Mouse (Mus musculus) MEL (cell line): Measurements from ENCODE around the gene Ccnyl1. TPM values are rescaled to one million over a fixed set of nuclear protein-coding genes. Genes with fewer than 3 reads are reported as not detected.
A peak's percentile ranks its signal among the peaks of the same experiment; 100 is the strongest.

Experiments used
- DNase-seq: peaks from one replicate; pipeline ENCODE4 v3.0.0; 2011; ENCODE audit warnings: low read depth, low spot score
- H3K27ac ChIP-seq: 2 replicates; pipeline ENCODE4 v1.5.1; 2012; ENCODE audit warnings: low read depth, mild to moderate bottlenecking, control low read depth, low read length, moderate library complexity; ENCODE audit not compliant: control insufficient read depth
- H3K27me3 ChIP-seq, 2 experiments: fragments of 150-350 bp in 1 of 2; sonication (generic) in 1 of 2; 2 replicates each; pipeline ENCODE4 v1.6.1; 2012; ENCODE audit warnings: low read length in 2 of 2, mild to moderate bottlenecking in 2 of 2, improper control_type of control experiment in 1 of 2, moderate library complexity in 1 of 2; ENCODE audit not compliant: insufficient read depth in 2 of 2, control insufficient read depth in 1 of 2
- H3K36me3 ChIP-seq, 2 experiments: 2 replicates each; pipeline ENCODE4 v1.6.1; 2012 to 2014; ENCODE audit warnings: low read length in 2 of 2, improper control_type of control experiment in 1 of 2, inconsistent platforms in 1 of 2, mild to moderate bottlenecking in 1 of 2; ENCODE audit not compliant: insufficient read depth in 2 of 2, control insufficient read depth in 1 of 2
- H3K4me1 ChIP-seq, 2 experiments: fragments of 150-350 bp in 1 of 2; sonication (generic) in 1 of 2; 2 replicates each; pipeline ENCODE4 v1.6.1; 2012; ENCODE audit warnings: low read length in 2 of 2, improper control_type of control experiment in 1 of 2, mild to moderate bottlenecking in 1 of 2; ENCODE audit not compliant: insufficient read depth in 2 of 2, control insufficient read depth in 1 of 2
- H3K4me3 ChIP-seq, 2 experiments: fragments of 150-350 bp in 1 of 2; sonication (generic) in 1 of 2; 2 replicates each; pipeline ENCODE4 v1.5.1; 2012; ENCODE audit warnings: low read depth in 2 of 2, low read length in 2 of 2, mild to moderate bottlenecking in 2 of 2, moderate library complexity in 2 of 2, control low read depth in 1 of 2, improper control_type of control experiment in 1 of 2; ENCODE audit not compliant: control insufficient read depth in 1 of 2, insufficient read depth in 1 of 2
- H3K79me2 ChIP-seq: 2 replicates; pipeline ENCODE4 v1.6.1; 2012; ENCODE audit warnings: mild to moderate bottlenecking, low read length, moderate library complexity; ENCODE audit not compliant: control insufficient read depth, poor library complexity, insufficient read depth
- H3K9ac ChIP-seq: 2 replicates; pipeline ENCODE4 v1.6.1; 2012; ENCODE audit warnings: low read depth, mild to moderate bottlenecking, control low read depth, low read length, moderate library complexity; ENCODE audit not compliant: control insufficient read depth, poor library complexity, severe bottlenecking
- H3K9me3 ChIP-seq: fragments of 150-350 bp; sonication (generic); replicated peaks from 2 replicates; pipeline ENCODE4 v1.6.1; 2012; ENCODE audit warnings: mild to moderate bottlenecking, low read length, improper control_type of control experiment, moderate library complexity; ENCODE audit not compliant: insufficient read depth
- BHLHE40 ChIP-seq: IDR thresholded peaks from 2 replicates; pipeline ENCODE4 v1.6.1; 2012; ENCODE audit warnings: low read depth, mild to moderate bottlenecking, inconsistent platforms, low read length, improper control_type of control experiment, borderline replicate concordance
- CHD1 ChIP-seq: IDR thresholded peaks from 2 replicates; pipeline ENCODE4 v1.6.1; 2012; ENCODE audit warnings: low read depth, mild to moderate bottlenecking, inconsistent platforms, low read length, improper control_type of control experiment
- CHD2 ChIP-seq: IDR thresholded peaks from 2 replicates; pipeline ENCODE4 v1.6.1; 2011; ENCODE audit warnings: low read length, improper control_type of control experiment
- CTCF ChIP-seq, 3 experiments: IDR thresholded peaks in 2 of 3; conservative IDR thresholded peaks in 1 of 3; 2 replicates each; pipeline ENCODE4 v1.5.1; 2011 to 2012; ENCODE audit warnings: low read length in 3 of 3, low read depth in 2 of 3, mild to moderate bottlenecking in 2 of 3, improper control_type of control experiment in 1 of 3, inconsistent platforms in 1 of 3, mixed read lengths in 1 of 3, moderate library complexity in 1 of 3; ENCODE audit not compliant: control insufficient read depth in 1 of 3, insufficient read depth in 1 of 3, poor library complexity in 1 of 3, severe bottlenecking in 1 of 3
- E2F4 ChIP-seq: IDR thresholded peaks from 2 replicates; pipeline ENCODE4 v1.6.1; 2011; ENCODE audit warnings: low read depth, low read length, improper control_type of control experiment, borderline replicate concordance
- ELF1 ChIP-seq: IDR thresholded peaks from 2 replicates; pipeline ENCODE4 v1.6.1; 2014; ENCODE audit warnings: low read depth, mild to moderate bottlenecking, inconsistent platforms, low read length, improper control_type of control experiment, moderate library complexity
- EP300 ChIP-seq, 2 experiments: IDR thresholded peaks; 2 replicates each; pipeline ENCODE4 v1.6.1; 2011; ENCODE audit warnings: improper control_type of control experiment in 2 of 2, low read length in 2 of 2, low read depth in 1 of 2, mild to moderate bottlenecking in 1 of 2
- ETS1 ChIP-seq: IDR thresholded peaks from 2 replicates; pipeline ENCODE4 v1.6.1; 2012; ENCODE audit warnings: low read depth, mild to moderate bottlenecking, inconsistent platforms, low read length, improper control_type of control experiment, moderate library complexity
- GABPA ChIP-seq: IDR thresholded peaks from 2 replicates; pipeline ENCODE4 v1.6.1; 2012; ENCODE audit warnings: low read depth, mild to moderate bottlenecking, inconsistent platforms, low read length, improper control_type of control experiment, moderate library complexity
- GATA1 ChIP-seq: IDR thresholded peaks from 2 replicates; pipeline ENCODE4 v1.6.1; 2011; ENCODE audit warnings: low read depth, low read length, improper control_type of control experiment
- HCFC1 ChIP-seq: IDR thresholded peaks from 2 replicates; pipeline ENCODE4 v1.6.1; 2012; ENCODE audit warnings: low read depth, mild to moderate bottlenecking, inconsistent platforms, low read length, improper control_type of control experiment, moderate library complexity
- JUND ChIP-seq: IDR thresholded peaks from 2 replicates; pipeline ENCODE4 v1.6.1; 2011; ENCODE audit warnings: low read depth, mild to moderate bottlenecking, improper control_type of control experiment, low read length
- KAT2A ChIP-seq: conservative IDR thresholded peaks from 2 replicates; pipeline ENCODE4 v1.6.1; 2012; ENCODE audit warnings: low read depth, low read length, improper control_type of control experiment, inconsistent platforms
- MAFK ChIP-seq: IDR thresholded peaks from 2 replicates; pipeline ENCODE4 v1.6.1; 2011; ENCODE audit warnings: low read depth, mild to moderate bottlenecking, low read length, improper control_type of control experiment, borderline replicate concordance
- MAX ChIP-seq: IDR thresholded peaks from 2 replicates; pipeline ENCODE4 v1.6.1; 2011; ENCODE audit warnings: low read length, improper control_type of control experiment
- MAZ ChIP-seq: IDR thresholded peaks from 2 replicates; pipeline ENCODE4 v1.6.1; 2012; ENCODE audit warnings: low read depth, mild to moderate bottlenecking, inconsistent platforms, low read length, improper control_type of control experiment
- MEF2A ChIP-seq: IDR thresholded peaks from 2 replicates; pipeline ENCODE4 v1.6.1; 2014; ENCODE audit warnings: low read depth, mild to moderate bottlenecking, inconsistent platforms, low read length, improper control_type of control experiment; ENCODE audit not compliant: poor library complexity, insufficient replicate concordance, severe bottlenecking; ENCODE audit errors: extremely low read depth
- MXI1 ChIP-seq: IDR thresholded peaks from 2 replicates; pipeline ENCODE4 v1.6.1; 2011; ENCODE audit warnings: mild to moderate bottlenecking, low read depth, low read length, improper control_type of control experiment
- MYB ChIP-seq: IDR thresholded peaks from 2 replicates; pipeline ENCODE4 v1.6.1; 2011; ENCODE audit warnings: mild to moderate bottlenecking, low read depth, low read length, improper control_type of control experiment
- MYC ChIP-seq: IDR thresholded peaks from 2 replicates; pipeline ENCODE4 v1.6.1; 2011; ENCODE audit warnings: low read depth, mild to moderate bottlenecking, low read length, improper control_type of control experiment, moderate library complexity
- NELFE ChIP-seq: IDR thresholded peaks from 2 replicates; pipeline ENCODE4 v1.6.1; 2011; ENCODE audit warnings: low read depth, low read length, improper control_type of control experiment
- POLR2AphosphoS2 ChIP-seq: IDR thresholded peaks from 2 replicates; pipeline ENCODE4 v1.6.1; 2011; ENCODE audit warnings: low read length, improper control_type of control experiment
- POLR2AphosphoS5 ChIP-seq: IDR thresholded peaks from 2 replicates; pipeline ENCODE4 v1.6.1; 2012; ENCODE audit warnings: low read depth, borderline replicate concordance, mild to moderate bottlenecking, inconsistent platforms, low read length, moderate library complexity, mixed read lengths
- RAD21 ChIP-seq: IDR thresholded peaks from 2 replicates; pipeline ENCODE4 v1.6.1; 2011; ENCODE audit warnings: mild to moderate bottlenecking, low read depth, low read length, improper control_type of control experiment
- RCOR1 ChIP-seq: IDR thresholded peaks from 2 replicates; pipeline ENCODE4 v1.6.1; 2012; ENCODE audit warnings: low read depth, mild to moderate bottlenecking, inconsistent platforms, low read length, improper control_type of control experiment
- SIN3A ChIP-seq: IDR thresholded peaks from 2 replicates; pipeline ENCODE4 v1.6.1; 2012; ENCODE audit warnings: low read length, improper control_type of control experiment, inconsistent platforms
- SMC3 ChIP-seq: IDR thresholded peaks from 2 replicates; pipeline ENCODE4 v1.6.1; 2011; ENCODE audit warnings: low read depth, low read length, improper control_type of control experiment
- TAL1 ChIP-seq: IDR thresholded peaks from 2 replicates; pipeline ENCODE4 v1.6.1; 2012; ENCODE audit warnings: mild to moderate bottlenecking, inconsistent platforms, low read length, moderate library complexity, mixed read lengths
- TBP ChIP-seq: IDR thresholded peaks from 2 replicates; pipeline ENCODE4 v1.8.0; 2011; ENCODE audit warnings: low read depth, low read length, improper control_type of control experiment
- TCF12 ChIP-seq: IDR thresholded peaks from 2 replicates; pipeline ENCODE4 v1.6.1; 2014; ENCODE audit warnings: low read depth, mild to moderate bottlenecking, inconsistent platforms, low read length, improper control_type of control experiment, moderate library complexity
- UBTF ChIP-seq: IDR thresholded peaks from 2 replicates; pipeline ENCODE4 v1.6.1; 2012; ENCODE audit warnings: low read depth, mild to moderate bottlenecking, inconsistent platforms, low read length, improper control_type of control experiment, moderate library complexity, borderline replicate concordance; ENCODE audit not compliant: insufficient read depth
- USF1 ChIP-seq: IDR thresholded peaks from 2 replicates; pipeline ENCODE4 v1.6.1; 2014; ENCODE audit warnings: low read depth, mild to moderate bottlenecking, inconsistent platforms, low read length, improper control_type of control experiment, moderate library complexity
- USF2 ChIP-seq, 2 experiments: IDR thresholded peaks; 2 replicates each; pipeline ENCODE4 v1.6.1; 2011 to 2012; ENCODE audit warnings: improper control_type of control experiment in 2 of 2, low read length in 2 of 2, borderline replicate concordance in 1 of 2, inconsistent platforms in 1 of 2, low read depth in 1 of 2, mild to moderate bottlenecking in 1 of 2; ENCODE audit not compliant: insufficient read depth in 1 of 2
- ZC3H11A ChIP-seq: IDR thresholded peaks from 2 replicates; pipeline ENCODE4 v1.6.1; 2012; ENCODE audit warnings: low read depth, mild to moderate bottlenecking, inconsistent platforms, low read length, improper control_type of control experiment
- ZKSCAN1 ChIP-seq: IDR thresholded peaks from 2 replicates; pipeline ENCODE4 v1.6.1; 2012; ENCODE audit warnings: low read depth, mild to moderate bottlenecking, inconsistent platforms, low read length, improper control_type of control experiment, moderate library complexity
- ZMIZ1 ChIP-seq: IDR thresholded peaks from 2 replicates; pipeline ENCODE4 v1.6.1; 2012; ENCODE audit warnings: low read depth, mild to moderate bottlenecking, inconsistent platforms, low read length, improper control_type of control experiment, moderate library complexity
- ZNF384 ChIP-seq: IDR thresholded peaks from 2 replicates; pipeline ENCODE4 v1.6.1; 2012; ENCODE audit warnings: low read depth, mild to moderate bottlenecking, inconsistent platforms, low read length, improper control_type of control experiment
- polyA plus RNA-seq, 2 experiments: library from polyadenylated mRNA; stranded (reverse) in 1 of 2; unstranded in 1 of 2; fragments of >175 nt in 1 of 2; fragments of >200 nt in 1 of 2; gene quantifications; 2 replicates each; pipeline versions ENCODE4 v1.2.1 to v1.2.4; 2012; ENCODE audit warnings: low replicate concordance in 2 of 2, low read depth in 1 of 2; ENCODE audit not compliant: insufficient read length in 2 of 2, insufficient read depth in 1 of 2, missing spikeins in 1 of 2
- total RNA-seq: library from RNA; depleted of rRNA; stranded (reverse); fragments of 300-350 nt; gene quantifications from 2 replicates; pipeline ENCODE4 v1.2.3, GENCODE M21; 2012

Gene Ccnyl1
- total and polyA plus RNA-seq, 3 experiments = 3.0 to 18.1 TPM; not detected in 1

GRCm38 (mm10) chr1:64737502-64738179 lies 47.4 kb downstream of the Ccnyl1 start, which contains the start of gene Fzd5:
Gene Fzd5, minus strand, starts transcription at chr1:64737751.
- Histone ChIP-seq H3K36me3 (peaks cover 0 to 13% of the 10 kb centered on the region in 2 experiments; a peak in 2 of 4 replicates), H3K27me3 (no peaks in the 10 kb centered on the region), H3K27ac (peak within 1 kb of the TSS; percentile 35), H3K4me1 (peaks cover 6 to 21% of the 10 kb centered on the region in 2 experiments), H3K79me2 (no peaks in the 10 kb centered on the region; the same call in 1 of the 2 replicates), H3K9me3 (no peaks in the 10 kb centered on the region), H3K9ac (peak within 1 kb of the TSS; percentile 78), H3K4me3 (peak within 1 kb of the TSS; percentile 73 to 92)
- peak; percentile 96 for DNase-seq
- TF ChIP-seq POLR2AphosphoS5 = no peak
- TF ChIP-seq CHD2 = no peak
- TF ChIP-seq SIN3A = no peak
- TF ChIP-seq USF1 = peak; percentile 38; the same call in 1 of the 2 replicates
- no peak for TF ChIP-seq UBTF
- TF ChIP-seq BHLHE40 = no peak
- no peak for TF ChIP-seq ETS1
- TF ChIP-seq CTCF (IDR thresholded peaks at IDR 0.05 in 2 of 3, conservative IDR thresholded peaks at IDR 0.05 in 1 of 3; ENCODE audit: control insufficient read depth in 1 of 3, insufficient read depth in 1 of 3, low read depth in 2 of 3, low read length in 3 of 3, poor library complexity in 1 of 3, severe bottlenecking in 1 of 3) = peak in 2 of 3 experiments; percentile 31 to 41; a peak in 4 of 6 replicates
- no peak for TF ChIP-seq MAFK
- TF ChIP-seq JUND = no peak
- no peak for TF ChIP-seq ZNF384
- no peak for TF ChIP-seq MAX
- TF ChIP-seq MEF2A = no peak
- TF ChIP-seq RCOR1 = no peak
- peak; percentile 48; the same call in 1 of the 2 replicates for TF ChIP-seq ZMIZ1
- no peak for TF ChIP-seq POLR2AphosphoS2
- no peak; the same call in none of the 2 replicates for TF ChIP-seq RAD21
- TF ChIP-seq TCF12 = peak; percentile 37
- TF ChIP-seq ELF1 = peak; percentile 74
- no peak for TF ChIP-seq KAT2A
- no peak for TF ChIP-seq USF2 (IDR thresholded peaks at IDR 0.05; ENCODE audit: borderline replicate concordance in 1 of 2, insufficient read depth in 1 of 2, low read depth in 1 of 2, low read length in 2 of 2)
- TF ChIP-seq EP300 (IDR thresholded peaks at IDR 0.05; ENCODE audit: low read depth in 1 of 2, low read length in 2 of 2) = no peak
- no peak for TF ChIP-seq TAL1
- TF ChIP-seq GATA1 = no peak
- TF ChIP-seq ZC3H11A = no peak
- TF ChIP-seq GABPA = no peak
- TF ChIP-seq SMC3 = no peak
- peak; percentile 29; the same call in 1 of the 2 replicates for TF ChIP-seq MAZ
- TF ChIP-seq MYB = no peak
- no peak for TF ChIP-seq HCFC1
- TF ChIP-seq NELFE = peak; percentile 32
- no peak for TF ChIP-seq MXI1
- TF ChIP-seq E2F4 = no peak
- no peak for TF ChIP-seq ZKSCAN1
- no peak for TF ChIP-seq CHD1
- TF ChIP-seq TBP = peak; percentile 4; the same call in 1 of the 2 replicates
- no peak for TF ChIP-seq MYC
